Mouse (Mus musculus): ENCODE data around the gene Kif3b.
"Not testable (repeated sequence)": the region's sequence is repeated elsewhere in the genome, so short reads cannot be mapped to it uniquely, and the experiment has no call there.

Gene Kif3b

DNA sequence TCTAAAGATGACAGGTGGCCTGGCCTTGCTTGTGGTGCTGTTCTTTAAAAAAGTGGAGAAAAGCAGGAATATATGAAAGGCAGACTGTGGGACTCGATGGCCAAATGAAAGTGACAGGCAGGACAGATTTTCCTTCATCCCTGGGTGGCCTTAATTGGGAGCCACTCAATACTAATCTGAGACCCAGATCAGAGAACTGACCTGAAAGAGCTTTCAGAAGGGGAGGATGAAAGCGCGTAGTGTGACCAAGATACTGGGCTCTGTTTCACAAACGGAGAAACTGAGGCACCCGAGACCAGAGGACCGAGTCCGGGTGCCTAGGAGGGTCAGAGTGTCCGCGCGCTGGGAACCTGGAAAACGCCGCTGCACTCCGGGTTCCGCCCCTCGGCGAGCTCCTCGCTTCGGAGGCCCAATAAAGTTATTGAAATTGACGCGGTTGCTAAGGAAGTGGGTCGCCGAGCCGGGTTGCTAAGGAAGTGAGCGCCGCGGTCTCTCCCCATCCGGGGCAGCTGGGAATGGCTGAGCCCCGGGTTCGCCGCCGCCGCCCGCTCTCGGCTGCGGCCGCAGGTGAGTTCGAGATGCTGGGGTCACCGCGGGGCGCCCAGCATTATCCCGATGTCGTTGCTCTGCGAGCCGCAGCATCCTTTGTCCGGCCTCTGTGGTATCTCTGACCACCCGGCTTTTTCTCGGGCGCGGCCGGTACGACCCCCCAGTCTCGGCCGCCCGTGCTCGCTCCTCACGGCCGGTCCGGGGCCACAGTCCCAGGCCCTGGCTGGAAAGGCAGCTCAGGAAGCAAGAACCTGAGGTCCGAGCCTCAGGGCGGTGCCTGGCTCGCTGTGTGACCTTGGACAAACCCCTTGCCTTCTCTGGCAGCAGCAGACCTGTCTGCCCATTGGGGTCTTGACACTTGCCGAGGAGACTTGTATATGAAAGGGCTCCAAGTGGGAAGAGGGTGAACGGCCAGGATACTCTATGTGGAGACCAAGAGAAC is at the start of gene Kif3b:
TSS of gene Kif3b (plus strand) at position 476 of the 991 bp plus-strand sequence.
- peak; percentile 83 to 88 for DNase-seq (ENCODE audit: low spot score in 2 of 2)

DNA sequence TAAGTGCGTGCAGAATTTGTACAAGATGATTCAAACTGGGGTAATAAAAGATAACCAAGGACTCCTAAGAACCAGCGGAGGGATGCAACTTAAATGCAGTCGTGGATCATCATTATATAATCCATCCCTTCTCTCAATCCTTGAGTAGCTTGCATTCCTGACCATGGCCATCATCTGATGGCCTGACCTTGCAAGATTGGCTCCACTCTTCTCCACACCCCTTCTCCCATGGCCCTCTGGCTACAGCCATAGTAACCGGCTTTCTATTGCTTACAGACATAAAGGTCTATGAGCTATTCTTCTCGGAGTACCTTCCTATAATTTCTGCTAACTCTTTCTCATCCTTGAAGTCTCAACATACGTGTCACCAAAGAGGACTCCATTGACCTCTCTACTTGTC is 49.1 kb upstream of the Kif3b start:
- no peak for DNase-seq (ENCODE audit: low spot score in 2 of 2)

DNA sequence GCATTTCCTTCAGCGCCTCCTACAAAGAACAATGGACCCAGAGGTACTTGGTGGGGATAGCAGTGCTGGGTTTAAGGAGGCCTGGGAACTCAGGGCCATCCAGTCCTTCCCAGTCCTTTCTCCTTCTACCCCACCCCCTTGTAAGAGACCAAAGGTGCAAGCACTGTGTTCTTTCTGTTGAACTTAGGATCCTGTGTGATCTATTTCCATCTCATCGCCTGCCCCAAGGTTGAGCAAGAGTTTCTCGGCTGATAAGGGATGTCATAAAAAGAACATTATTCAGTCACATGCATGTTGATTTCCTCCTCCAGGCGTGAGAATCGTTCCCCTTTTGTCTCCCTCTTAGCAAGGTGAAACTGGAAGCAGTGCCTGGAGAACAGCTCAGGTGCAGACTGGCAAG is 41.5 kb upstream of the Kif3b start:
- no peak for DNase-seq (ENCODE audit: low spot score in 2 of 2)

DNA sequence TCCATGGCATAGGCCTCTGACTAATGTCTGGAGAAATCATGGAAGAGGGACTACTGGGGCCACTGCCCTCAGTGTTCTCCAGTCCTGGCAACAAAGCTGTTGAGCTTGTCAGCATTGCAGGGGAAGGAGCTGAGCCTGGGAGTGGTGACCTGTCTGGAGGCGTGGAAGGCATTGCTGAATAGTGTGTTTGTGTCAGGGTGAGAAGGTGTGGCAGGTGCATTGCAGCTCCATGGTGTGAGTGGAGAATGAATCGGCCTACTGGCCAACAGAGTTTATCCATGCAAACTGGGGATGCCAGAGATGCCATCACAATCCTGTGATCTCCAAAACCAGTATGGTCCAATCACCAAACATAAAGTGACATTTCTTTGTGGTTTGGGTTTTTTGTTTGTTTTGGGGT is 34.6 kb upstream of the Kif3b start:
- DNase-seq (ENCODE audit: low spot score in 2 of 2), result no peak

DNA sequence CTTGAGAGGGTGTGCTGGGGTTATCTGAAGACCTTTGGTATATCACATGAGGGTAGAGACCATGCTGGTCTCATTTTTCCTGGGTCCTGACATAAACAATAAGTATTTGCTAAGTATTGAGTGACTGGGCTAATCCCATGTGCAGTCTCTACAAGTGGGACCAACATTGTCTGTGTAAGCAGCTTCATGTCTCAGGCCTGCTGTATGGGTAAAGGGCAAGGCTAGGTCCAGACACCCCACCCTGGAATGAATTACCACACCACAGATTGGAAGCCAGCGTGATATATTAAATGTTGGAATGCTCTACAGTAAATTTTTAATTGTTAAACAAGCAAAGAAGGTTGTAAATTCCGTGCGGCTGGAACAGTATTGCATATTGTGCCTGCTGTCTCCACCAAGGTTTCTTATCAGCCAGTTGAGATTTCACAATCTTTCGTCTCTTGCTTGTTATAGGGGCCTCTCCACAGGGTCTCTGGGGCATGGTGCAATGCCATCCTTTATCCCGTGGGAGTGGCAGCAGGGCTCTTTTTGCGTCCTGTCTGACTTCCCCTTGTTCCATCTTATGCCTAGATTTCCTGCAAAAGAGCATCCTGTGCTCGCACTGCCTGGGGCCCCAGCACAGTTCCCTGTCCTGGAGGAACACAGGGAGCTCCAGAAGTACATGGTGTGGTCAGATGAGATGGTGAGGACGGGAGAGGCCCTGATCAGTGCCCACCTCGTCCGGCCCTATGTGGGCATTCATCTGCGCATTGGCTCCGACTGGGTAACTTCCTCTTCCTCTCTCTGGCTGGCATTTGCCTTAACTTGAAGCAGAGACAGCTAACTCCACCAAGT is 32.0 kb upstream of the Kif3b start:
- DNase-seq (ENCODE audit: low spot score in 2 of 2), result no peak

DNA sequence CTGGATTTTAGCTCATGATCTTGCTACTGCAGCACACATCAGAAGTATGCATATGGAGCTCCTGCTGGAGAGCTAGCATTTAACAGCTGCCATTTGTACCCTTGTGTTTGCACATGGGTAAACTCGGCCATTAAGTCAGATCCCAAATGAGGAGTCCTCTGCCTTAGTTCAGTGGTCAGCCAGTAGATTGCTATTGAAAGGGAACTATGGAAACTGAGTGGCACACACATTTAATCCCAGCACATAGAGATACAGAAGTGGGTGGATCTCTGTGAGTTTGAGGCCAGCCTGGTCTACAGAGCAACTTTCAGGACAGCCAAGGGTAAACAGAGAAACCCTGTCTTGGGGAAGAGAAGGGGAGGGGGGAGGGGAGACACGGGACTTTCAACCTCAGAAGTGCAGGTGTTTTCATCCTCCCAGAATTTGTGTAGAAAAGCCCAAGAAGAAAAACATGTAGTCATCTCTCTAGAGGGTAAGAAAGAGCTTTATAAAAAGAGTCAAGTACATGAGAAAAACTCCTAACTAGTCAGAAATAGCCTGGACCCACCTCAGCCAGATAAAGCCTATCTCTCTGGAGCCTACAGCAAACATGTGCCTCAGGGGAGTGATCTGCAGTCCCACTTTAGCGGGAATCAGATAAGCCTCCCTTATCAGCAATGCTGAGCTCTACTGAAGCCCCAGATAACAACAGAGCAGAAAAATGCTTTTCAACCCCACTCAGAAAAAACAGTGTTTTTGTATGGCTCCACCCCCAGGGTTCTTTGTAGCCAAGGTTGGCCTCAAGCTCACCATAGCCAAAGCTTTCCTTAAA is 31.1 kb upstream of the Kif3b start:
- no peak for DNase-seq (ENCODE audit: low spot score in 2 of 2)

DNA sequence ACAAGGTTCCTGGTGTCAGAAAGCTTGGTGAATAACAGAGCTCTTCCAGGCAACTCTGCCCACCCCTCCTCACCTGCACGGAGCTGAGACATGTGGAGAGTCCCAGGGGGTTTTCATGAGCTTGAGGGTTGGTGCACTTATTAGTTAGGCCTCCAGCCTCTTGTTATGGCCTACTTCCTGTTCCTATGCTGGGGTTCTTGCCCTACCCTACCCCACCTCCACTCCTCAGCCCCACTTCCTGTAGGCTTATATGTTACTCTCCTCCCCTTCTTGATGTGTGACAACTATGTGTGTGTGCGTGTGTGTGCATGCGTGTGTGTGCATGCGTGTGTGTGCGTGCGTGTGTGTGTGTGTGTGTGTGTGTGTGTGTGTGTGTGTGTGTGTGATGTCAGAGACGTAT is 28.2 kb upstream of the Kif3b start:
- no peak for DNase-seq (ENCODE audit: low spot score in 2 of 2)

DNA sequence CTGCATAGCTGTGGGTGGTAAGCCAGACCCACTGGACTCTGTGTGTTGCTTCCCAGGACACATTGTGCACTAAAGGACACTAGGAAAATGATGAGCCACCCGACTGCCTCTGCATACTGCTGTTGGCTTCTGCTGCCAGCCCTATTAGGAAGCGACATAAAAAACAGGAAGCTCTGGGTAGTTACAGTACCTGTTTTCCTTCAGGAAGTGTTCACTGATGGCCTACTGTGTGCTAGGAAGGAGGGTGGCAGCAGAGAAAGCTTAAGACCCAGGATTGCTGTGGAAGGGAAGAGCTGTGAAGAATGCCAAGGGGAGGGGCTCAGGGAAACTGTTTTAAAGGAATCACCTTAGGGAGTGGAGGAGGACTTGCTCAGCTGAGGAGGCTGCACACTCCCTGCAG is 23.9 kb upstream of the Kif3b start:
- no peak for DNase-seq (ENCODE audit: low spot score in 2 of 2)

DNA sequence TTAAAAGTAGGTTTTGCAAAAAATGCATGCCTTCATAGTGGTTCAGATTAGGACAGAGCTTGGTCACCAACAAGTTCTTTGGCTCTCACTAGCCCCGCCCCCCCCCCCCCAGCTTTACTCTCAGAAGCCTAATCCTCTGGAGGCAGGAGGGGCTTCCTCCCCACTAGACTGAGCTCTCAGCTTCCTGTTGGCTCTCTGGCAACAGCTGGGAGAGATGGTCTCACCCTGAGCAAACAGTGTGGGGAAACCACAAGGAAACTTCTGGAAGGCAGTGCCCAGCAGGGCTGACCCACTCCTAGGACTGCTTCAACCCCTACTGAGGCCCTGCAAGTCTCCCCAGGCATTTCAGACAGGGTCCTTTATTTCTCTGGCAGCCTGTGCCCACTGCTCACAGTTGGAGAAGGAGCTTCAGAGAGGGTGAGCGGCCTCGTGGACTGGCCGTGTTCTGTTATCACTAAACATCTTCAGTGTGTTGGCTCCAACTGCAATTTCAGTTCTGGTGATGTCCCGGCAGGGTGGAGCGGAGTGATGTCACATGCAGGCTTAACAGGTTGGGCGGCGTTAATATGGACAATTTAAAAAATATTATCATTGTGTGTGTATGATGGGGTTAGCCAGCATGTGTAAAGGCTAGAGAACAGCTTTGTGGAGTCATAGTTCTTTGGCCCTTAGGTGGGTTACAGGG is 20.8 kb upstream of the Kif3b start:
- not testable (repeated sequence) for DNase-seq (ENCODE audit: low spot score in 2 of 2)

DNA sequence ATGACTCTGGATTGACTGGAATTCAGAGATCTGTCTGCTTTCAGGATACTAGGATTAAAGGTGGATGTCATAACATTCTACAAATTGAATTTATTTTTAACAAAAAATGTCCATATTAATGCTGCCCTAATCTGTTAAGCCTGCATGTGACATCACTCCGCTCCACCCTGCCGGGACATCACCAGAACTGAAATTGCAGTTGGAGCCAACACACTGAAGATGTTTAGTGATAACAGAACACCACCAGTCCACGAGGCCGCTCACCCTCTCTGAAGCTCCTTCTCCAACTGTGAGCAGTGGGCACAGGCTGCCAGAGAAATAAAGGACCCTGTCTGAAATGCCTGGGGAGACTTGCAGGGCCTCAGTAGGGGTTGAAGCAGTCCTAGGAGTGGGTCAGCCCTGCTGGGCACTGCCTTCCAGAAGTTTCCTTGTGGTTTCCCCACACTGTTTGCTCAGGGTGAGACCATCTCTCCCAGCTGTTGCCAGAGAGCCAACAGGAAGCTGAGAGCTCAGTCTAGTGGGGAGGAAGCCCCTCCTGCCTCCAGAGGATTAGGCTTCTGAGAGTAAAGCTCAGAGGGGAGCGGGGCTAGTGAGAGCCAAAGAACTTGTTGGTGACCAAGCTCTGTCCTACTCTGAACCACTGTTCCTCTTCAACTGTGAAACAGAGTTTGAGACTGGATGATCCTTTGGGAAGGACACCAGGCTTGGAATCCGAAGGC is 16.9 kb upstream of the Kif3b start:
- DNase-seq (ENCODE audit: low spot score in 2 of 2), result not testable (repeated sequence)

DNA sequence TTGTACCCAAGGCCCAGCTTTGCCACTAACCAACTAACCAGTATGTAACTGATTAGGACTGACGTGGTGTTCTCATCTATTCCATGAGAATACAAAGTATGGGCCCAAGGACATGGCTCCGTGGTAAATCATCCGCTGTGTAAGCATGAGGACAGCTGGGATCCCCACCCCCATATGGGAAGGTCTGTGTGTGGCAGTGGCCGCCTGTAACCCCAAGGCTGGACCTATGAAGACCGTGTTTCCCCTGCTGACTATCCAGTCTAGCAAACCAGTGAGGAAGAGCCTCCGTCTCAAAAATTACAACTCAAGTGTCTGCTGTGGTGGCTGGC is 16.3 kb upstream of the Kif3b start:
- DNase-seq (ENCODE audit: low spot score in 2 of 2), result no peak

DNA sequence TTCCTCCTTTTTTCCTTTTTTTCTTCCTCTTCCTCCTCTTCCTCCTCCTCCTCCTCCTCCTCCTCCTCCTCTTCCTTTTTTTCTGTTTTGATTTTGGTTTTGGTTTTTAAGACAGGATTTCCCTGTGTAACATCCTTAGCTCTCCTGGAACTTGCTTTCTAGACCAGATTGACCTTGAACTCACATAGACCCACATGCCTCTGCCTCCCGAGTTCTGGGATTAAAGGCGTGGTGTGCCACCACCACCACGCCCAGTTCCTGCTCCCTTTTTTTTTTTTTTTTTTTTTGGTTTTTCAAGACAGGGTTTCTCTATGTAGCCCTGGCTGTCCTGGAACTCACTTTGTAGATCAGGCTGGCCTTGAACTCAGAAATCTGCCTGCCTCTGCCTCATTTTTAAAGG is 15.6 kb upstream of the Kif3b start:
- DNase-seq (ENCODE audit: low spot score in 2 of 2), result not testable (repeated sequence)

DNA sequence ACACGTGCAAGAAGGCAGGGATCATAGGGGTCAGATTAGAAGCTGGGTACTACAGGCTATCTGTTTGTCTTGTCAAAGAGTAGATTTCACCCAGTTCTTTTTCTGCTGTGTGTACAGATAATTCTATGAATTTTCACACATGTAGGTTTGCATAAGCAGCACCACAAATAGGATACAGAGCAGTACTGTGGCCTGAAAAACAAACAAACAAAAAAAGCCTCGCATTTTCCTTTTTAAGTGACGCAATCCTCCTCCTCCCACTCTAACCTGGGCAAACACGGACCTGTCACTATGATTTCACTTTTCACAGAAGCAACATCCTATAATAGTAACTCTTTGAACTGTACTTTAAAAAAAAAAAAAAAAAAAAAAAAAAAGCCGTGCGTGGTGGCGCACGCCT is 14.8 kb upstream of the Kif3b start:
- no peak for DNase-seq (ENCODE audit: low spot score in 2 of 2)

DNA sequence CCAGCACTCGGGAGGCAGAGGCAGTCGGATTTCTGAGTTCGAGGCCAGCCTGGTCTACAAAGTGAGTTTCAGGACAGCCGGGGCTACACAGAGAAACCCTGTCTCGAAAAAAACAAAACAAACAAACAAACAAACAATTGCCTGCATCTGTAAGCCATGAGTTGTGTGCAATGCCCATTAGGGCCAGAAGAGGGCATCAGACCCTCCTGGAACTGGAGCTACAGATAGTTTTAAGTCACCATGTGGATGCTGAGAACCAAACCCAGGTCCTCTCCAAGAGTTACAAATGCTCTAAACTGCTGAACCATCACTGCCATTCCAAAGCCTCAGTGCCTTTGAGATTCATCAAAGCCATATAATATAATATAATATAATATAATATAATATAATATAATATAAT is 14.4 kb upstream of the Kif3b start:
- not testable (repeated sequence) for DNase-seq (ENCODE audit: low spot score in 2 of 2)

DNA sequence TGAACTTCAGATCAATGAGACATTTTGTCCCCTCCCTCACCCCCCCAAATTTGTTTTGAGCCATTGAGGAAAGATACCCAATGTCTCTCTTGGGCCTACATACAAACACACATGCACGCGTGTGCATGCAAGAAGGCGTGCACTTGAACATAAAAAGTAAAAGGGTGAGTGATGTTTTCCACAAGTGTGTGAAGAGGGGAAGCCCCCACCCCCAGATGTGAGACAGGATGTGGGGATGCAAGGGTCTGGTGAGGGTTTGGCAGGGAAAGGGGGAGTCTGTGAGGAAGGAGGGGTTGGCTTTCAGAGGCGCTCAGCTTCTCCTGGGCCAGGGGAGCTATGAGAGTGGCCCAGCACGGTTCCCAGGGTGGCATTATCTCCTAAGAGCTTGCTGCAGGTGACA is 12.9 kb upstream of the Kif3b start:
- no peak for DNase-seq (ENCODE audit: low spot score in 2 of 2)

DNA sequence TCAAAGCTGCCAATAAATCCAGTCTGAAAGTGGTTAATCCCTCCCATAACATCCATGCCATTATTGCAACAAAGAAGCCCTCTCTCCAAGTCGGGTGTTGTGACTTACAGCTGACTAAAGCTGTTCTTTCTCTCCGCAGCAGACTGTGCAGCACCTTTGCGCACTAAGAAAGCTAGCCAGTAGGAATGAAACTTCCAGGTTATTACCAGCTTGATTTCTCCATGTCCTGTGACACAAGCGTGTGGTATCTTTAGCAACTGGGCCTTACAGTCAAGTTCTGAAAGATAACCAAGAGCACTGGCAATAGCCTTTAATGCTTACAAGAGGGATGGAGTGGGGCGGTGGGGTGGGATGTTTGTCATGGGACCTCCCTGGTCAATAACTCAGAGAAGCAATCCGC is 7.3 kb upstream of the Kif3b start:
- DNase-seq (ENCODE audit: low spot score in 2 of 2), result no peak

DNA sequence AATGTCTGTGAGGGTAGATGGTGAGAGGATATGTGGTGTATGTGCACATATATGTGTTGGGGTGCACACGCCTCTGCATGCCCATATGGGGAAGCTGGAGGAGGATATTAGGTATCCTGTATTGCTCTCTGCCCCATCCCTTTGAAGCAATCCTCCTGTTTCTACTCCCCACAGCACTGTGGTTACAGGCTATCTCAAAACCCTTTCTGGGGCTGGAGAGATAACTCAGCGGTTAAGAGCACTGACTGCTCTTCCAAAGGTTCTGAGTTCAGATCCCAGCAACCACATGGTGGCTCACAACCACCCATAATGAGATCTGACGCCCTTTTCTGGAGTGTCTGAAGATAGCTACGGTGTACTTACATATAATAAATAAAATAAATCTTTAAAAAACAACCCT is 4.7 kb upstream of the Kif3b start:
- no peak for DNase-seq (ENCODE audit: low spot score in 2 of 2)

DNA sequence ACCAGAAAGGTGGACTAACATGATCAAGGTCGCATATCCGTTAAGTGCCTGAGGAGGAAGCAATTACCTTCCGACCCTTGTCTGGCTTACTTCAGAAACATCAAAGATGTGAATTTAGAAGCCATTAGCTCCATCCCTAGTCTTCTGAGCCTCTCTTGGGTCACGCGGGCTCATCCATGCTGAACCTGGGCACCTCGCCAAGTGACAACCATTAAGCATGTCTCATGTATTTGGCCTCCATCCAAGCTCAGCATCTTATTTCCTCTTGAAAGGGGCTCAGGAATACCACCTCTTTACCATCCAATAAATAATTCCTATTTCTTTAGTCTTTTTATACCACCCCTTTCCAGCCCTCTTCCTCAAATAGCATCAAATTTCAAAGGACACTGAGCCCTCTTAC is 3.4 kb upstream of the Kif3b start:
- no peak for DNase-seq (ENCODE audit: low spot score in 2 of 2)

DNA sequence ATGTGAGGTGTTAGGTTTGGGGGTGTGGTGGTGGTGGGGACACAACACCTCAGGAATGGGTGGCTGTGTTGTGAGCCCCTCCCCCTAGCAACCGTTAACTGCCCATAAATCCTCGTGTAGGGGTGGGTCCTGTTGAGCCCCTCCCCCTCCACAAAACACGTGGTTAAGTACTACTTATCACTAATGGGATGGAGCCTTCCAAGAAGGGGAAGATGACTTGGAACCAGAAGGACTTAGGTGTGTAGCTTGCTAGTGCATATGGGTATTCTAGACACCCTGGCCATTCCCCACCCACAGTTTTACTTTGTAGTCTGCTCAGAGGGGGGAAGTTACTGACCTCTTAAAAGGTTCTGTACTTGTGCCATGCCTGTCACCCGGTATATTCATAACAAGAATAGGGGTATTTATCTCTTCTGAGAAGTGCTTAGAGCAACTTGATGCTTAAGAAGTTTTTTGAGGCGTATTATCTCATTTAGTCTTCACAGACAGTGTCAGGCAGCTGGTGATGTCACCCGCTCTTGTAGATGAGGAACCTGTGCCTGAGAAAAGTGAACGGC is 1.2 kb downstream of the Kif3b start:
- DNase-seq (ENCODE audit: low spot score in 2 of 2), result no peak

DNA sequence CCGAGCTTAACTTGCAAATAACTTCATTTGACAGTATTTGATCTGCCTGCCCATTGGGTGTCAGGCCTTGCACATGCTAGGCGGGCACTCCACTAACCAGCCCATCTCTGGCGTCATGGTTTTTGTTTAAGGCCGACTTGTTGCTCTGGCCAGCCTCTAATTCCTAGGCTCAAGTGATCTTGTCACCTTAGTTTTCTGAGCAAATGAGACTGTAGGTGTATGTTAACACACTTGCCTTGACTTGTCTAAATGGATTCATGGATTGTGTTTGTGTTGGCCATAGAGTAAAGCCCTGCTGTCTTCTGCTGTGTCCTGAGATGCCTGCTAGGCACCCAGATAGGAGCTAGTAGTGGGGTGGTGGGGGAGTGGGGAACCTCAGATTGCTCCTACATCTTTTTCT is 4.0 kb downstream of the Kif3b start:
- DNase-seq (ENCODE audit: low spot score in 2 of 2), result no peak

DNA sequence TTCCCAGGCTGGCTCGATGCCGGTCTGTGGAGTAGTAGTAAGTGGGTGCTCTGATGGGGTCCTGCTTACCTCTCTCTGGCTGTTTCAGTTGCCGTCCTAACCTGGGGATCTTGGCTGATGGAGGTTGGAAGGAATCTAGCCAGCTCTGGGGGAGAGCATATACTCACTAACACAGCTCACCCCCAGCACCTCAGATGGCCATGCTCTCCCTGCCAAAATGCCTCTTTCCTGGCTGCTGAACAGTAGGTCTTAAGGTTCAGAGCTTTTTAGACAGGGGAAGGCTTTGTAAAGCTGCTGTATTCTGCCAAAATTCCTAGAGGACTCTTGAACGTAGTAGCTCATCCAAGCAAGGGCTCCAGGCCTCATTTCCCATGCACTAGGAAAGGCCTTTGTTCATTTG is 6.6 kb downstream of the Kif3b start:
- DNase-seq (ENCODE audit: low spot score in 2 of 2), result no peak
